20 mouse cellular contexts compared by ENCODE assay signal in genomic region chr5:69634766-69635165, GRCm38 (mm10).
"Had no signal": no experiment of that assay in that cellular context is flagged by ENCODE, and none has a peak within 500 bp of the region (broad histone marks: within the 10 kb centered on the region; RNA-seq: fewer than 3 reads in every experiment).

No protein-coding gene starts in this region.

- H3K4me1 ChIP-seq: liver, embryonic 13.5 days; midbrain, embryonic 15.5 days had no signal

- H3K4me2 ChIP-seq: liver, embryonic 13.5 days; midbrain, embryonic 11.5 days; midbrain, embryonic 15.5 days had no signal

- DNase-seq: kidney, postnatal 25 days; layer of hippocampus, adult 9-11 months; layer of hippocampus, postnatal 36 days; liver, embryonic 13.5 days; lung, adult 2 months; lung, postnatal 14 days; lung, postnatal 4 days; right cerebral cortex, adult 18-20 months; right cerebral cortex, postnatal 14 days; right cerebral cortex, postnatal 4 days; thymus, adult 2 months; thymus, postnatal 14 days; thymus, postnatal 4 days had no signal

- H3K4me3 ChIP-seq: layer of hippocampus, adult 2 months; left cerebral cortex, adult 2 months; liver, embryonic 13.5 days; midbrain, embryonic 15.5 days; myocyte had no signal

- ATAC-seq: midbrain, embryonic 15.5 days had no signal

- H3K27me3 ChIP-seq: liver, embryonic 13.5 days; midbrain, embryonic 15.5 days had no signal

- H3K9ac ChIP-seq: liver, embryonic 13.5 days; midbrain, embryonic 15.5 days had no signal

- H3K27ac ChIP-seq: kidney, postnatal 0 days; layer of hippocampus, adult 2 months; left cerebral cortex, adult 2 months; liver, embryonic 13.5 days; midbrain, embryonic 15.5 days; stomach, postnatal 0 days had no signal

- H3K9me3 ChIP-seq: liver, embryonic 13.5 days; midbrain, embryonic 15.5 days had no signal

- H3K36me3 ChIP-seq: liver, embryonic 13.5 days; midbrain, embryonic 15.5 days had no signal
